Mouse (Mus musculus): ENCODE results near the gene Scnm1. TPM values are rescaled to one million over a fixed set of nuclear protein-coding genes. Genes with fewer than 3 reads are reported as not detected.
"Not testable (repeated sequence)": the region's sequence is repeated elsewhere in the genome, so short reads cannot be mapped to it uniquely, and the experiment has no call there.

Scnm1 gene
- total RNA-seq, 4 experiments from 2014 or later, result 30.8 to 58.2 (median 43.5) TPM

DNA sequence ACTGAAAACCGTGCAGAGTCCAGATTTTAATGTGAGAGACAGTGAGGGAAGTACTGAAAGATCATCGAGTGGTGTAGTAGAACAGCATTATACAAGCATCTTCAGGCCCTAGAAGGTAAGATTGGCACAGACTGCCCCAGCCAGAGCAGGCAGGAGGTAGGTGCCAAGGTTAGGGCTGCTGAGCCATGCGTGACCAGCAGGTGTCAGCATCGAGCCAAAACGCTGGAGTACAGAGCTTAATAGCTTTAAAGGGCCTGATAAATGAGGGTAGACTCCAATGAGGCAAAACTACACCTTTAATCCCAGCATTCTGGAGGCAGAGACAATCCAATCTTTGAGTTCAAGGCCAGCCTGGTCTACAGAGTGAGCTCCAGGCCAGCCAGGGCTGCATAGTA, 8.8 kb upstream of the Scnm1 start:
- peak; percentile 77 for DNase-seq

- DNase-seq, result no peak
These were observed 8.3 kb upstream of the Scnm1 start, which contains the start of gene Tnfaip8l2 for GRCm38 (mm10) chr3:95141952-95142616. Gene Tnfaip8l2 (minus strand): TSS chr3:95142360.

- DNase-seq, result no peak
These were observed 7.7 kb upstream of the Scnm1 start for GRCm38 (mm10) chr3:95141474-95141873.

DNA sequence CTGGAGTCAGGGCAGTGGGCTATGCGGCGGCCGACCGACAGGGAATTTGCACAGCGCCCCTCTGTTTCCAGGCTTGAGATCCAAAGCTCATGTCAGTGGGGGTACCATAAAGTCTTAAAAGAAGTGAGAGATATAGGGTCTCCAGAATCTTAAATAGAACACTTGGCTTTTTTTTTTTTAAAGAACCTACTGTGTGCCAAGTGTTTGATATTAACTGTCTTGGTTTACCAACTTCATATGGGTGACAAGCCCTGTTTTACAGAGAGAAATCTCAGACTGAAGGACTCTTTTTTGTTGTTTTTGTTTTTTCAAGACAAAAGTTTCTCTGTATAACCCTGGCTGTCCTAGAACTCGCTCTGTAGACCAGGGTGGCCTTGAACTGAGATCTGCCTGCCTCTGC, 7.0 kb upstream of the Scnm1 start:
- no peak for DNase-seq

DNA sequence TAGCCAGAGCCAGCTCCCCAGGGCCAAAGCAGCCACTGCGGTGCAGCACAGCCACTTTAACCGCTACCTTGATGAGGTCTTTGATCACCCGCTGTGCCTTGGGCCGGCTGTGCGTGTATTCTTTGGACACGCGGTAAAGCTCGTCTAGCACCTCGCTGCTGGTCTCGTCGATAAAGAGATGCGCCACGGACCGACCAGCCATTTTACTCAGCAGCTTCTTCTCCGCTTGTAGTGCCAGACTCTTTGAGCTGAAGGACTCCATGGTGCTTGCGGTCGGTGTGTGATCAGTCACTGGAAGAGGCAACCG, 6.4 kb upstream of the Scnm1 start:
- DNase-seq, result no peak

DNA sequence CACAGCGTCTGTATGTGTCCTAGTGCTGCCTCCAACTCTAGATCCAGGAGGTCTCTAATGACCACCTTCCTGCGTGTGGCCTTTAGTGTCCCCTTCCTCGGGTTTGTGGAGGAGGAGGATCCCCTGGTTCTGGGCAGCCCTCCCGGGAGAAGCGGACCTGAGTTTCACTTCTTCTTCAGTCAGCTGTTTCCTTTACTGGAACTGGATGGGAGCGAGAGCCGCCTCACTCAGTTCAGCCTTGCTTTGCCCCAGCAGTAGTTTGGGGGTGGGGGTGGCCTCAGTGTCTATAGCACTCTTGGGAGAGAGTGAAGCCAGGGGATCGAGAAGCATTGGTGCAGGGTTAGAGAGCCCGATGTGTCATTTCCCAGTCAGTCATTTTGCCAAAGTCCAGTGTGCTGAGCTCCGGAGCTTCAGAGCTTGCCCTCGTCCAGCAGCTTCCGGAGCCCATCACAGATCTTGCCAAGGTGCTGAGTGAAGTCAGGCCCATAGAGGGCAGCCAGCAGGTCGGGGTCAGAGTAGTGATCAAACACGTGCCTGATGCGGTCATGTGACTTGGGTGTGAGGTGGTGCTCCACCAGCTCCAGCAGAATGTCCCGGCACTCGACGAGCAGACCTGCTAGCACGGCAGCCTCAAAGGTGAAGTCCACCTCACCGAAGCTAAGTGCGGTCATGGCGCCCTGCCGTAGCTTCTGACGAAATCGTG, 5.9 kb upstream of the Scnm1 start:
- DNase-seq, result no peak

- DNase-seq, result no peak
These were observed 2.5 kb upstream of the Scnm1 start for GRCm38 (mm10) chr3:95136336-95136735.

DNA sequence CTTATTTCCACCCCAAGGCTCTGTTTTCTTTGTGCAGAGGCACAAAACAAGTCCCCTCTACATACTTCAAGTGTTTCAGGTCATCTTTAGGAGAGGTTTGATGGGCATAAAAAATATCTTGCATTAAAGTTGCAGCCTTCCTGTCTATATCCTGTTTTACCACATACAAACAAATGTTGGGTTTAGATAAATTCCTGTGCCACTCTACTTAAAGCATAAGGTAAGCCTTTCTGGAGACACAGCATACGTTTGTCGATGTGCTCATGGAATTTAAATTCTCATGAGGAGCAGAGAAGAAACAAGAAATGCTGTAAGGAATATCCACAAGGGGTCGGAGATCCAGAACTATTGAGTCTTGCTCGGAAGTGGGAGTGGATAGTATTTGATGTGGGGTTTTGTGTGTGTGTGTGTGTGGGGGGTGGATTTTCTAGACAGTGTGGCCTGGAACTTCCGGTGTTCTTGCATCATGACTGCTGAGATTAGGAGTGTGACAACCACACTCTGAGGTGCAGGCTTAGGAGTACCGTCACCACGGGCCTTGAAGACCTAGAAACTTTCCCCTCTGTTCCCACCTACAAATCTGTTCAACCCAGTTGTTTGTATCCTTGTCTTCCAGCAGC, 1.7 kb upstream of the Scnm1 start:
- DNase-seq, result no peak

- DNase-seq, result peak; percentile 66
These were observed 1.2 kb upstream of the Scnm1 start for GRCm38 (mm10) chr3:95135023-95135422.

DNA sequence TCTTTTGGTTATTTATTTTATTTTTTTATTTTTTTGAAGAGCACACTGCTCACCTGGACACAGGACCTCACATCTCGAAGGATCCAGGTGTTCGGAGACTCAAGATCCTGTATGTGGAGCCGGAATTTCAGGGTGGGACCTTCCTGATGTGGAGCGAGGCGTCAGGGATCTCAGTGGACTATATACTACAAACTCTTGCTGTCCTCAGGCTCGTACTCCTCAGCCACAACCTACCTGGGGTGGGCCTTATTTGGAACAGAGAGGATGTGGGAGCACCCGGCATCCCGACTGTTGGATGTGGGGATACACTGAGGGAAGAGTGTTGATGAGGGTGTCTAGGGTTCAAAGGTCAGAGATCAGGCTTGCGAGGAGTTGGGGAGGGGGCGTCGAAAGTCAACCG, 322 bp upstream of the Scnm1 start:
- not testable (repeated sequence) for DNase-seq

DNA sequence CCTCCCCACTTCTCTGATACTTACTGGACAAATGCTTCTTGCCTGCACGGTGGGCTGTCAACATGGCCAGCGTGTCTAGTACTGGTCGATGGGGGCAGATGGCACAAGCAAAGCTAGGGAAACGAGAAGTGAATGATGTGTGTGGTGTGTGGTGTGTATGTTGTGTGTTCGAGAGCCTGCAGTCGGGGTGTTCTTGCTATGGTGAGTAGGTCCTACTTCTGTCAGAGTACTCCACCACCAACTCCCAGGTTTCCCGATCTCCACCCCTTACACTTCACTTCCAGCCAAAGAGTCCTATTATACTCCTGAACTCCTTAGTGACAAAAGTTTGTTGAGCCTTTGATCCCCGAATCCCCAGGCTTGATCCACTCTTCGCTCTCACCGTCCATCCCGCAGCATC, 635 bp downstream of the Scnm1 start:
- no peak for DNase-seq

GRCm38 (mm10) chr3:95132389-95132788, 1.4 kb downstream of the Scnm1 start:
- not testable (repeated sequence) for DNase-seq

GRCm38 (mm10) chr3:95130081-95130480, 3.7 kb downstream of the Scnm1 start:
- DNase-seq, result no peak

DNA sequence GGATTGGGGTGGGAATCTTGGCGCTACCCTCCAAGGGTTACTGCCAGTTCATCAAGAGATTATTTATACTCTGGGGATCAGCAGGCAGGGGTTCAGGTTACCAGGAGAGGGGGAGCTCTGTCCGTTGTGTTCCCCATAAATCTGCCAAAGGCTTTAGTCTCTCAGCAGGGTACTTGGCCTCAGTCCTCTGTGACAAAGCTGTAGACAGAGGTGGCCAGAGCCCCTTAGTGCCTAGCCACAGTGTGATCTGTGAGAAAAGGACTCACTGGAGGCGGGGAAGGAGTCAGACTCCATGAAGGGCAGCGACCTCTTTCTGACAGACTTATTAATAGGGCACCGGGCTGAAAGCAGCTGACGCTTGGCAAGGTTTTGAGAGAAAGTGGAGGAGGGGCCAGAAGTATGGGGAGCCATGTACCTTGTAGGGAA, 4.6 kb downstream of the Scnm1 start:
- DNase-seq, result no peak

DNA sequence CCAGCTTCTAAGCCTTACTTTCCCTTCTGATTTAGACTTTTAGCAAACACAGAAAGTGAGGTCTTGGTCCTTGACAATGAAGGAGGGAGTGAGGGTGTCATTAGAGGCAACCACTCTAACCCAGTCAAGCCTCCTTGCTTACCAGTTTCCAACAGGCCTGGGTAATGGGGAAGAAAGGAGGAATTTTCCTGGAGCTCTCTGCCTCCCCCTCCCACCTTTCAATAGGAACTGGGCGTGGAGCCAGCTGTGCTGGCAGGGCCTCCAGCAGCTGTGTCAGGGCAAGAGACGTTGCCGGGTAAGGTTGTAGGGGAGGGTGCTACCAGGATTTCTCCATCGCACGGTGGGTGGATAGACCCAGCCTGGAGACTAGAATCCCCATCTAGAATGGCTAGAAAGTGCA, 8.8 kb downstream of the Scnm1 start:
- no peak for DNase-seq

GRCm38 (mm10) chr3:95124246-95124645, 9.6 kb downstream of the Scnm1 start, which contains the start of gene Tmod4:
Gene Tmod4 (plus strand): TSS chr3:95124476.
- DNase-seq, result no peak

GRCm38 (mm10) chr3:95121580-95121979, 12.2 kb downstream of the Scnm1 start:
- no peak for DNase-seq

- no peak for DNase-seq
These were observed 16.1 kb downstream of the Scnm1 start for GRCm38 (mm10) chr3:95117751-95118150.

- DNase-seq, result no peak
These were observed 21.1 kb downstream of the Scnm1 start for GRCm38 (mm10) chr3:95112760-95113159.

DNA sequence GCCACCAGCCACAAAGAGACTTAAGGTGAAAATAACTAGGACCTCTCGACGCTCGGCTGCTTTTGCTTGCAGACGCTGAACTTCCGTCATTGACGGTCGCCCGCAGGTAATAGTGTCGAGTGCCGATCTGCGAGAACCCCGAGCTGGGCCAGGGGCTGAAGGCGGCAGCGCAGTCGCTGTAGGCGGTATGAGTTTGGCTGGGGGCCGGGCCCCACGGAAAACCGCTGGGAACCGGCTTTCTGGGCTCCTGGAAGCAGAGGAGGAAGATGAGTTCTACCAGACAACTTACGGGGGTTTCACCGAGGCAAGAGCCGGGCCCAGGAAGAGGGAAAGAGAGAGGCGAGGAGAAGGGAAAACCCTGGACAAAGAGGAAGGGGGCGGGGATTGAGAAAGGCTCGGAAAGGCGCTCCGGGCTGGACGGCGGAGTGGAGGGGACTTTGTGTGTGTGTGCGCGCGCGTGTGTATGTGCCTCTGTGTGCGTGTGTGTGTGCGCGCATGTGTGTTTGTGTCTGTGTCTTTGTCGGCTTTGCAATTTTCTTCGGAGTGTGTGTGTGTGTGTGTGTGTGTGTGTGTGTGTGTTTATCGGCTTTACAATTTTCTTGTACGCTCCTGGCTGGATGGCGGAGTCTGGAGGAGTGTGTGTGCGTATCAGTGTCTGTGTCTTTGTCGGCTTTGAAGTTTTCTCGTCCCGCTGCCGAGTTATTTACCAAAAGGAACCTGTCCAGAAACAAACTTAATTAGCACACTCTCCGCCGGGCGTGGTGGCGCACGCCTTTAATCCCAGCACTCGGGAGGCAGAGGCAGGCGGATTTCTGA, 22.7 kb downstream of the Scnm1 start, which contains the start of gene Vps72:
Vps72 (plus strand) TSS at position 112 of the 816 bp plus-strand sequence.
- peak; percentile 87 for DNase-seq

DNA sequence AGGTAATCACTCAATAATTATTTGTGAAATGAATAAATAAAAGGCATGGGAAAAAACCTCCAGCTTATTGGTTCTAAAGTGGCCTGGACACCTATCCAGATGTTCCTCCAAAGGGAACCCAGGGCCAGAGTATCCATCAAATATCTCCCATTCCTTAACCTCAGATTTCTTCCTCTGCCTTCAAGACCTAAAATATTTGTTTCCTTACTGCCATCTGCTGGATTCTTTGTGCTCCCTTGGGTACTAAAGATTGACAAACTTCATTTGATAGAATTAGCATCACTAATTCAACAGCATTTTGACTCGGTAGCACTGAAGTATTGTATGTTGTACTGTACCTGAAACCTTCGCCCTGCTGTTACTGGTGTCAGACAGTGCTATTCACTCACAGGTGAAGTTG, 25.9 kb downstream of the Scnm1 start:
- no peak for DNase-seq

- DNase-seq, result not testable (repeated sequence)
These were observed 26.5 kb downstream of the Scnm1 start for GRCm38 (mm10) chr3:95107308-95107707.
